Mouse (Mus musculus) 416B (cell line): ENCODE data around the gene Ttll13.

Experiments used
- DNase-seq: peaks from one replicate; pipeline ENCODE4 v3.0.0; 2011; ENCODE audit warnings: low read depth

The Ttll13 gene

GRCm38 (mm10) chr7:80267764-80268163 is 21.6 kb downstream of the Ttll13 start:
- no peak for DNase-seq

DNA sequence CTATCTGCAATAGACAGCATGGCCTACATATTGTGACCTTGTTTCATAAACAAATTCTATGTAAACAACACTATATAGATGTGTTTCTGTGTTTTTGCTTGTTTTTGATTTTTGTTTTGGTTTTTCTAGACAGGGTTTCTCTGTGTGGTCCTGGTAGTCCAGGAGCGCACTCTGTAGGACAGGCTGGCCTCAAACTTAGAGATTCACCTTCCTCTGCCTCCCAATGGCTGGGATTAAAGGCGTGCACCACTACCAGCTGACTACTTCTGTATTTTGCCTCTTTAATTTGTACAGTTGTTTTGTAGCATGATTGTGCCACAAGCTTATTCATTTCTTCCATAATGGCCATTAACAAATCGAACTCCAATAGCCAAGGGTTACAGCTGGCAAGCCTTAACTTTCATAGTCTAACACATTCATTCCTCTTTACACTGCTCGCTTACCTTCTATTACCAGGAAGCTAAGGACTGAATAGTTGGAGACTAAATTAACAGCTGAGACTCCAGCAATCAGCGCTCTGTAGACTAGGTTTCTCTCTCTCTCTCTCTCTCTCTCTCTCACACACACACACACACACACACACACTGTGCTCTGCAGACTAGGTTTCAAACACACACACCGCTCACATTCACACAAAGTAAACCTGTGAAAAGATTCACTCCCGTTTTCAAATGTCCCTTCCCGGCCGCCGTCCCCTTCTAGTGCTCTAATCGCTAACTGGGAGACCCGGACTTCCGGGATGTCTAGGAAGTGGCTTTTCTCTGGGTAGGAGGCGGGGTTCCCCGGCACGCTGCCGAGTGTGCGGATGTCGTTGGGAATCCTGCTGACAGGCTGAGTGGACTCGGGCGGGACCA is 22.9 kb downstream of the Ttll13 start, which contains the start of gene Vps33b:
Gene Vps33b (plus strand): TSS at position 753 of the 854 bp plus-strand sequence.
- DNase-seq = peak; percentile 95

DNA sequence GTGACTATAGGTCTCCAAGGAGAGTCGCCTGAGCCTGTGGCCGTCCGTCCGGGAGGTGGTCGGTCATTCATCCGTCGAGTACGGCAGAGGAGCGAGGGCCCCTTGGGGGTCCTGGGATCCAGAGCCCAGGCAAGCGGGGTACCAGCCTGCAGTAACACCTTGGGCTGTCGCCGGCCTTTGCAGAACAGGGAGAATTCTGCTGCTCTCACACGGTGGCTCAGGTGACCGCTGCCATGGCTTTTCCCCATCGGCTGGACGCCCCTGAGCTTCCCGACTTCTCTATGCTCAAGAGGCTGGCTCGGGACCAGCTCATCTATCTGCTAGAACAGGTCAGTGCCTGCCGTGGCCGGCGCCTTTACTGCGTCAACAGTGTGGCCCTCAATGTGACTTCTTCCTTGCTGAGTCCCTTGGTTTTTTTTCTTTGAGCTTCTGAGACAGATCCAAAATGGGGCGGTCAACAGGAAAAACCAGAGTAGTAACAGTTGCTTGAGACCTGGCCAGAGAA is 23.6 kb downstream of the Ttll13 start:
- DNase-seq = peak; percentile 56

DNA sequence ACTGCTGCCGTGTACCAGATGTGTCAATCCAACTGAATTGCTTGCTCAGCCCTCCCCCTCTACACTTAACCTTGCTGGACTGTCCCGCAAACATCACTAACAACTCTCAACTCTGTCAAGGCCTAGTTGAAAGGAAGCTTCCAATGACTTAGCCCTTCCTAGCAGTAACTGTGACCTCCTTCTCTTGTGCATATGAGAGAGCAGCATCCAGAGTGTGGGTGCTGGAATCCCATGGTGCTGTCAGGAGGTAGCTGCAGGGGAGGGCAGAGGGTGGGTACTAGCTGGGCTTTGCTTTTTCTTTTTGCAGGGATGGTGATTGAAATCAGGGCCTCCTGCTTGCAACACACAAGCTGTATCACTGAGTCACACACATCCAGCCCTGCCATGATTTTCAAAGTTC is 27.3 kb downstream of the Ttll13 start:
- DNase-seq = no peak

DNA sequence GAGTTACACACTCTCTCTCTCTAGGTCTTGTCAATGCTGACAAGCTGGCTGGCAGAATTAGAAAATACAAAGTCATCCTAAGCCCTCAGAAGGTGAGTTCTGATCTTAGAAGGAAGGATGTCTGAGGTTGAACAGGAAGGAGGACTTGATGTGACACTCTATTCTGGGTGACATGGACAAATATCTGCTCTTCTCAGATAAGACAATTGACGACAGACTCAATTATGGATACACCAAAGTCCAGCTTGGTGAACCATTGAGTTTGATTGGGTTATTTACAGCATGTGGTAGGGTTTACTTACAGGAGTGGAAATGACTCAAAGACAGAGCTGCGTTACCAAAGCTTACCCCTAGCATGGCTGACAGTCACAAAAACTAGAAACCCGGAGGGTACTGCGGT is 30.2 kb downstream of the Ttll13 start:
- DNase-seq = peak; percentile 75

DNA sequence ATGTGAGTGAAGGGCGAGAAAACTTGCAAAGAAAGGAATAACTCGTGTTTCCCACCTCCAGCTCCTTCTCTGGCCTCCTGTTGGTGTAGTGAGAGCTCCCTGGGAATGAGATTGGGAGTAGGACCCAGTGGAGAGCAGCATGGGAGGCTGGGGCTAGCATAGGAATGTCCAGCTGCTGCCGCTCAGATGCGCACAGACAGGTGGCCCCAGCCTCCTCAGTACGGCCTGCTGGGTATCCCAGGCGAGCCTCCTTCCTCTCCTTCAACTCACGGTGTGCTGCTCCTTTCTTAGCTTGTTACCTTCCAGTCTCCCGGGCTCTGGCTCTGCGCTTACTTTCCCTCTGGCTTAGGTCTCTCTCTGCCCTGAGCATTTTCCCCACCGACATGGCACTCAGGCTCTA is 33.9 kb downstream of the Ttll13 start:
- DNase-seq = no peak

- DNase-seq = no peak
These were observed 34.8 kb downstream of the Ttll13 start for GRCm38 (mm10) chr7:80280998-80281397.

DNA sequence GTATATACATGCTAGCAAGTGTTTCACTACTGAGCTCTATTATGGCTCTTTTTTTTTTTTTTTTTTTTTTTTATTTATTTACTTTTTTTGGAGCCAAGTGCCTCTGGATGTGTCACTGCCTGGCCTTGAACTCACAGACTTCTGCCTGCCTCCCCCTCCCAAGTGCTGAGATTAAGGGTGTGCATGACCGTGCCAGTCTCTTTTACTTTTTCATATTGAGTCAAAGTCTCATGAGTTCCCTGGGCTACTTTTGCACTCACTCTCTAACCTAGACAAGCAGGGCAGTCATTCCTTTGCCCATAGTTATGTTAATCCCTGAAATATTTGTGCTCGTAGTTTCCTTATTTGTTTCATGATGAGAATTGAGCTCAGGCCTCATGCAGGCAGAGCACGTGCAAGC is 35.5 kb downstream of the Ttll13 start:
- no peak for DNase-seq

DNA sequence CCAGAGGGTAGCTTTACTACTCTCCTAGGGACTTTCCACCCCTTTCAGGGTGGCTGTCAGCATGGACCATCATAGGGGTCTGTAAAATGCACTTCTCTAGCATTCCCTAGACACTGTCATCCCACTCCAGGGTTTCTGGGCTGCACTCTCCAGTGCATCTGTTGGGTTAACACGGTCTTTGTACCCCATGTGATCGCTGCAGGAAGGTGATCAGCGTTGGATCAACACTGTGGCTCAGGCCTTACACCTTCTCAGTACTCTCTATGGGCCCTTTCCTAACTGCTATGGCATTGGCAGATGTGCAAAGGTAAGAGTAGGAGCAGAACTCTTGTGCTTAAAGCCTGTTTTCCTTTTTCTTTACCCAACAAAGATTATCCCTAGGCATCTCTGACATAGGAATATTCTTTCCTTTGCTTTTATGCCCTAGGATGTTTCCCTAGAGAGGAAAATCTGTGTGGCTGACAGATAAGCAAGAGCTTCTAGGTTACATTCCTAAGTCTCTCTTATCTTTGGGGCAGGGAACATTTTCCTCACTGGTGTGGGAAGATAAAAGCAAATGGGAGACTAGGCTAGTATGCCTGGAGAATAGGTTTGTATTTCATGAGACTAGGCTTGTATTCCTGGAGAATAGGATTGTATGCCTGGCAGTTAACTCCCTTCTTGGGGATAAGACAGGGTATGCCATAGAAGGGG is 37.2 kb downstream of the Ttll13 start:
- DNase-seq = no peak

DNA sequence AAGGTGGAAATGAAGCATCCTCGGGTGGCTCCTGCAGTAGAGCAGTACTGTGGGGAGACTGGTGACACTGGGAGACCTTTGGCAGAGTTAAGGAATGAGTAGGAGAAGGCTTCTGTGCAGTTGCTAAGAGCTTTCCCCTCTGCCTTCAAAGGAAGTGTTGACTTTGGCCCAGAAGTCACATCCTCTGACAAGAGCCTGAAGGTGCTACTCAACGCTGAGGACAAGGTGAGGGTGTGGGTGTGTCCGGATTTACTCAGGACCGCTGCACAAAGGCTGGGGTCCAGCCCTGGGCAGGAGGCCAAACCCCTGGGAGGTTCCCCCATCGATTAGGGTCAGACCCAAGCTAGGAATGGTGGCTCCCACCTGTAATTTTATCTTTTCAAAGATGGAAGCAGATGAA is 38.2 kb downstream of the Ttll13 start:
- DNase-seq = no peak

DNA sequence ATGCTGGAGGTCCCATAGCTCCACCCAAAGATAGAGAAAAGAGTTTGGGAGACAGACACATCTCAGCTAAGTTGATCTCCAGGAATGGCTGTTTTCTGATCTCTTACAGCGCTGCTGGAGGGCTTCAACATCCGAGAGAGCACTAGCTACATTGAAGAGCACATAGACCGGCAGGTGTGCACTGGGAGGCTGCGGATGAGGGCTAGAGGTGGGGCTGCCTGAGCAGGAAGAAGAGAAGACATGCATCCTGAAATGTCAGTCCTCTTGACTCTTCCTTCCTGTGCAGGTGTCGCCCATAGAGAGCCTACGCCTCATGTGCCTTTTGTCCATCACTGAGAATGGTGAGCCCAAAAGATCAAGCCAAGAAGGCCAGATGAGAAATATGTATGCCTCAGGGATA is 39.5 kb downstream of the Ttll13 start:
- no peak for DNase-seq

- DNase-seq = no peak
These were observed 41.6 kb downstream of the Ttll13 start for GRCm38 (mm10) chr7:80287736-80288135.

DNA sequence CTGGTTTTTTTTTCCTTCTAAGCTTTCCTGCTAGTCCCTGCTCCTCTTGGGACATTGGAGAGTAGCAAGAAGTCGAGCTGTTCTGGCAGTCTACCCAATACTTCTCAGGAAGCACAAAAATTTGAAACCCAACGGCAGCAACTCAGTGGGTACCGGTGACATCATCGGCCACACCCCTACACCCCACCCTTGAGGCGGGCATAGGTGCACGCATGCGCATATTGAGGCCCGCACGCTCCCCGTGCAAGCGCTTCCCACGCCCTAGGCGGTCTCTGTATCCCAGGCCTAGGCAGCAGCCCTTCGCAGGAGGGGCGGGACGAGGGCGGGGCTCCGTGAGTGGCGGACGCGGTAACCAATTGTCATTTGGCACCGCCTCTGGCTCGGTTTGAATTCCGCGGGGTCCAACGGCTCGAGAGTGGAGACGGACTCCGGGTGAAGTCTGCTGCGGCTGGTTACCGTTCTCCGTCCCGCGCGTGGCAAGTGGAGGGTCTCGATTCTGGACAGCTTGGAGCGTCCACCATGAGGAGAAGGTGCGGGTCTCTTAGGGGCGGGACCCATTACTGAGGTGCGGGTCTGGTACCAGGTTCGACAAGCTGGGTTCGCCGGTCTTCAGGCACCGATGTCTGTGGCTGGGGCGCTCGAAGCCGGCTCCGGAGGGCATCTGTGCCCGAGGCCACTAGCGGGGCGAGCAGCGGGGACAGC is 48.0 kb downstream of the Ttll13 start, which contains the start of gene Prc1:
Gene Prc1 (plus strand): TSS at position 389 of the 702 bp plus-strand sequence.
- DNase-seq = peak; percentile 99

GRCm38 (mm10) chr7:80294764-80295648 is 48.8 kb downstream of the Ttll13 start:
- DNase-seq = peak; percentile 69

DNA sequence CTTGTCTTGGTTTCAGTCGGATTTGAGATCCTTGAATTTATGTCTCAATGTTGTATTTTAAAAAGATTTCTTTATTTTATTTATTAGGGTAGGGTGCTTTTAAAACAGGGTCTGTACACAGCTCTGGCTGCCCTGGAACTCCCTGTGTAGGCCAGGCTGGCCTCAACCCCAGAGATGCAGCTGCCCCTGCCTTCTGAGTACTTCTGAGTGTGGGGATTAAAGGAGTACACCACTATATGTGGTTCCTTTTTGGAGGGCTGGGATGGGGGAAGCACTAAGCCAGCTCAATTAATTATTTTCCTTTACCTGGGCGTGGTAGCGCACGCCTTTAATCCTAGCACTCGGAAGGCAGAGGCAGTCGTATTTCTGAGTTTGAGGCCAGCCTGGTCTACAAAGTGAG is 50.3 kb downstream of the Ttll13 start:
- DNase-seq = no peak

GRCm38 (mm10) chr7:80297041-80297440 is 50.9 kb downstream of the Ttll13 start:
- no peak for DNase-seq

DNA sequence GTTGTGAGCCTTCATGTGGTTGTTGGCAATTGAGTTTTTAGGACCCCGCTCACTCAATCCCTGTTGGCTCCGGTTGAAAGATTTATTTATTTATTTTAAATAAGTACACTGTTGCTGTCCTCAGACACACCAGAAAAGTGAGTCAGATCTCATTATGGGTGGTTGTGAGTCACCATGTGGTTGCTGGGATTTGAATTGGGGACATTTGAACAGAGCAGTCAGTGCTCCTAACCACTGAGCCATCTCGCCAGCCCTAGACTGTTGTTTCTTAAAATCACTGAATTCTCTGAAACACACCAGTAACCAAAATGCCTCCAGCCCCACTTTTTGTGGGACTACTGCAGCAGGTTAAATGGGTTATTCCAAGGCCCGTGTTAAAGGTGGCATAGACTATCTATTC is 52.6 kb downstream of the Ttll13 start:
- DNase-seq = peak; percentile 74

- DNase-seq = peak; percentile 49
These were observed 53.4 kb downstream of the Ttll13 start for GRCm38 (mm10) chr7:80299568-80299967.

DNA sequence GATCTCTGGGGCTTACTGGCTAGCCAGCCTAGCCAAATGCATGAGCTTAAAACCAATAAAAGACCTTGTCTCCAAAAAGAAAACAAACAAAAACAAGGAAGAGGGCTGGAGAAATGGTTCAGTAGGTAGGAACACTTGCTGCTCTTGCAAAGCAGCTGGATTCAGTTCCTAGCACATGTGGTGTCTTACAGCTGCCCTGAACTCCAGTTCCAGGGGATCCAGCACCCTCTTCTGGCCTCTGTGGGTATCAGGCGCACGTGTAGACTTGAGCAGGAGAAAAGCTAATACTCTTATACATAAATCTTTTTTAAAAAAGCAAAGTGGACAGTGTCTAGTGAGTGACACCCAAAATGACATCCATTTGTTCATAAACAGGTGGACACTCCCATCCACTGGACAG is 55.3 kb downstream of the Ttll13 start:
- DNase-seq = peak; percentile 43

- no peak for DNase-seq
These were observed 61.6 kb downstream of the Ttll13 start for GRCm38 (mm10) chr7:80307766-80308165.
